Mouse (Mus musculus): ENCODE results near the gene Dab2ip. TPM values are rescaled to one million over a fixed set of nuclear protein-coding genes. Genes with fewer than 3 reads are reported as not detected.

Dab2ip gene
- polyA plus RNA-seq, 1 experiment from 2014 or later: 62.4 TPM

DNA sequence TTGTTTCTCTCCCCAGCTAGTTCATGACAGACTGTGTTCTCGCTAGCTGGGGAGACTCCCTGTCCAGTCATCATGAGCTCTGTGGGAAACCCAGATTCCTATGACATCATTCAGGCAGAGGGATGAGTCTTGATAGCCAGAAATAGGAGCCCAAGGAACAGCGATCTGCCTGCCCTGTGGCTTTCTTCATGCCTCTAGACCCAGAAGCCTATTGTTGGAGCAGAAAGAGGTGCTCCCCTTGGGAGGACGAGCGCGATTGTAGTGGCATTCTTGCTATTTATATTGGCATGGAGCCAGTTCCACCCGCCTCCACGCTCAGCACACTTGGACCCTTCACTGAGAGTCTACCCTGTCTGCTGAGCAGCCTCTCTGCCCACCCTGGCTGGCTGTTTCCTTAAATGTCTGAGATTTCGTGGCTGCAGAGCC, 156.7 kb downstream of the Dab2ip start:
- H3K27me3 ChIP-seq (replicated peaks): no peaks in the 10 kb centered on the region
- ATAC-seq (ENCODE audit: low FRiP score): no peak
- no peak overlapping the region for H3K9ac ChIP-seq (replicated peaks)
- WGBS: 40% methylated on average over 8 of the region's 8 CpGs
- H3K36me3 ChIP-seq: peaks cover 78% of the 10 kb centered on the region
- no peak overlapping the region for H3K4me2 ChIP-seq
- no peak overlapping the region for H3K4me3 ChIP-seq (replicated peaks)
- peaks cover 11% of the 10 kb centered on the region; the same call in 1 of the 2 replicates for H3K4me1 ChIP-seq
- H3K27ac ChIP-seq (replicated peaks): no peak overlapping the region
- no peaks in the 10 kb centered on the region for H3K9me3 ChIP-seq (replicated peaks)

DNA sequence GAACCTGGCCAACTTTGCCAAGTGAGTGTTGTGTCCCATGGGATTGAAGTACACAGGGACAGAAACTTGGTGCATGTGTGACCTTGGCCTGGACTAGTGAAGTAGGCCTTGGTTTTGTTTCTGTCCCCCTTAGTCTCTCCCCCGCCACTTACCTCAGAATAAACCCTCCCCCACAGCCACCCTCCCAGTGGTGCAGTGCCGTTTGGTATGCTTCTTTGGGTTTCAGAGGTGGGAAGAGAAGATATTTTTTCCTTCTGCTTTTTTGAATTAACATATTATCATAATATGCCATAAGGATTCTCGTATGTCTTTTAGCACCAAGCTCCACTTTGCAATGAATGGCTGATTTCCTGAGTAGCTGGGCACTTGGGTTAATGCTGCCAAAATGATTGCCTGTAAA, 157.4 kb downstream of the Dab2ip start:
- no peak overlapping the region for H3K4me2 ChIP-seq
- no peak overlapping the region for H3K27ac ChIP-seq (replicated peaks)
- H3K4me3 ChIP-seq (replicated peaks): no peak overlapping the region
- no peaks in the 10 kb centered on the region for H3K9me3 ChIP-seq (replicated peaks)
- H3K9ac ChIP-seq (replicated peaks): no peak overlapping the region
- H3K36me3 ChIP-seq: peaks cover 78% of the 10 kb centered on the region
- ATAC-seq (ENCODE audit: low FRiP score): no peak
- no peaks in the 10 kb centered on the region for H3K27me3 ChIP-seq (replicated peaks)
- peaks cover 11% of the 10 kb centered on the region; the same call in 1 of the 2 replicates for H3K4me1 ChIP-seq
- 94% methylated on average over 3 of the region's 3 CpGs for WGBS

DNA sequence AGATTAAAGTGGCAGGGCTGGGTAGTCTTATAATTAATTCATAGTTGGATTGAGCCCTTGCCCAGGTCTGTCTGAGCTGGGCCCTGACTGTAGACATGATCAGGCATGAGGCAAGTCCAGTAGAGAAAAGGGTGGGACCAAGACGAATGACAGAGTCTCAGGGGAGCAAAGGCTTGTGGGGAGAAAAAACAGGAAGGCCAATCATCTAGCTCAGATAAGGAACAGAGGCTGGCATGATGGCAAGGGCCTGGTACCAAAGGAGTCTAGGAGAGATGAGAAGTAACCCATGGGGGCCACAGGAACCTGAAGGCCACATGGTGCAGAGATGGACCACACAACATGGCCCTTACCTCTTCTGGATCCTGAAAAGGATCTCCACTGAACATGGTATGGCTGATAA, 158.1 kb downstream of the Dab2ip start:
- no peaks in the 10 kb centered on the region for H3K27me3 ChIP-seq (replicated peaks)
- H3K4me2 ChIP-seq: no peak overlapping the region
- no peaks in the 10 kb centered on the region for H3K9me3 ChIP-seq (replicated peaks)
- ATAC-seq (ENCODE audit: low FRiP score): no peak
- H3K9ac ChIP-seq (replicated peaks): no peak overlapping the region
- H3K4me1 ChIP-seq: peaks cover 11% of the 10 kb centered on the region; the same call in 1 of the 2 replicates
- H3K4me3 ChIP-seq (replicated peaks): no peak overlapping the region
- no peak overlapping the region for H3K27ac ChIP-seq (replicated peaks)
- WGBS: 88% methylated on average over 1 of the region's 1 CpGs
- H3K36me3 ChIP-seq: peaks cover 79% of the 10 kb centered on the region

DNA sequence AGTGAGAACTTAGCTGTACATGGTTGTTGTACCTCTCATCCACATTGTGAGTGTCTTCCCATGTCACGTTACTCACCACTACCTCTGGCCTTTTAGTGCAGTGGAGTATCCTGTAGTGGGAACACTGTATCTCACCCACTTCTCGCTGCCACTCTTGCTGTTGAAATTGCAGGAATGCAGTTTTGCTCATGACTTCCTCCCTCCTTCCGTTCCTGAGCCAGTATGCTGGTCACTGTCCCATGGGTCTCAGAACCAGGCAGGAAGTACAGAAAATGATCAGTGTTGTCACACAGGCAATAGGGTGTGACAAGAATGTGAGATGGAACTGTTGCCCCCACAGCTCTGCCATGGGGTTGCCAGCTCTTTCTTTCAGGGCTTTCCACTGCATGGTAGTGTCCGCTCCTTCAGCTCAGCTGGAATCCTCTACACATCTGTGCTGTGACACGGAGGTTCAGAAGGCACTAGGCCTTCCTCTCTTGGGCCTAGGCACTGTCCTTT, 160.0 kb downstream of the Dab2ip start:
- H3K4me1 ChIP-seq: peaks cover 11% of the 10 kb centered on the region; the same call in 1 of the 2 replicates
- no peak overlapping the region for H3K27ac ChIP-seq (replicated peaks)
- H3K9me3 ChIP-seq (replicated peaks): no peaks in the 10 kb centered on the region
- H3K36me3 ChIP-seq: peaks cover 85% of the 10 kb centered on the region
- no peak for ATAC-seq (ENCODE audit: low FRiP score)
- H3K4me3 ChIP-seq (replicated peaks): no peak overlapping the region
- no peak overlapping the region for H3K9ac ChIP-seq (replicated peaks)
- no peak overlapping the region for H3K4me2 ChIP-seq
- 92% methylated on average over 5 of the region's 5 CpGs for WGBS
- no peaks in the 10 kb centered on the region for H3K27me3 ChIP-seq (replicated peaks)

DNA sequence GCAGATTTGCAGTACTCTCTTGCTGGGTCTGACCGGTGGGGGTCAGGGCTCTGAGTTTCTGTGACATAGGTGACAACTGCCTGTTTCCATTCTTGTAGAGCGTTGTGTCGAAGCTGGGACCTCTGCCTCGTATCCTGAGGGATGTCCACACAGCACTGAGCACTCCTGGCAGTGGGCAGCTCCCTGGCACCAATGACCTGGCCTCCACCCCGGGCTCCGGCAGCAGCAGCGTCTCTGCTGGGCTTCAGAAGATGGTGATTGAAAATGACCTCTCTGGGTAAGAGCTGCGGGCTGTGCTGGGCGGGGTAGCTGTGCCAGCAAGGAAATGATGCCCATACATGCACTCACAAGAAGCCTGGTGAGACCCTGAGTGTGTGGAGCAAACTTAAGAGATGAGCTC, 160.6 kb downstream of the Dab2ip start:
- Histone ChIP-seq H3K27me3 (replicated peaks) (no peaks in the 10 kb centered on the region), H3K4me3 (replicated peaks) (no peak overlapping the region), H3K27ac (replicated peaks) (no peak overlapping the region), H3K4me1 (peaks cover 11% of the 10 kb centered on the region; the same call in 1 of the 2 replicates), H3K36me3 (peaks cover 85% of the 10 kb centered on the region), H3K4me2 (no peak overlapping the region), H3K9ac (replicated peaks) (no peak overlapping the region), H3K9me3 (replicated peaks) (no peaks in the 10 kb centered on the region)
- 94% methylated on average over 9 of the region's 9 CpGs for WGBS
- ATAC-seq (ENCODE audit: low FRiP score): no peak

DNA sequence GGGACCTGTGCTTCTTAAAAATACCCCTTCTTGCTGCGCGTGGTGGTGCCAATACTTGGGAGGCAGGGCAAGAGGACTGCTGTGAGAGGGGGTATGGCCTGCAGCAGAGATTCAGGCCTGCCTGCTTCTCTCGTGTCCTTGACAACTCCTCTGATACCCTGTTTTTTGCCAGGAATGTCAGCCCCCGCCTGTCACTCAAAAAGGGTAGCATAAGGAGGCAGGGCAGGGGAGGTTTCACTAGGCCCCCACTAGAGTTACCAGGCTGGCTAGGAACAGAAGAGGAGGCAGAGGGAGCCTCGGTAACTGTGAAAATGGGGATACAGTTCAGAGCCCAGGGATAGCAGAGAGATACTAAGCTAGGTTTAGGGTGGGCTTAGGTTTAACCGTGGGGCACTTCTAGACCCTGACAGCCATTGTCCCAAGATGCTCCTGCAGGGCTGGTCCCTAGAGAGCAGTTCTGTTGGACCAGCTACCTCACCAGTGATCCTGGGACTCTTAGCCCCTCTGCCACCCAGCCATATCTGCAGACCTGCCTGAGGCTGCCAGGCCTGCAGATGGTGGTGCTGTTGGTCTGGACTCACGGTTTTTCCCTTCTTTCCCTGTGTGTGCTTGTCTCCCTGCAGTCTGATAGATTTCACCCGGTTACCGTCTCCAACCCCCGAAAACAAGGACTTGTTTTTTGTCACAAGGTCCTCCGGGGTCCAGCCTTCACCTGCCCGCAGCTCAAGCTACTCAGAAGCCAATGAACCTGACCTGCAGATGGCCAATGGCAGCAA, 161.4 kb downstream of the Dab2ip start:
- H3K36me3 ChIP-seq: peaks cover 84% of the 10 kb centered on the region
- 91% methylated on average over 12 of the region's 12 CpGs for WGBS

DNA sequence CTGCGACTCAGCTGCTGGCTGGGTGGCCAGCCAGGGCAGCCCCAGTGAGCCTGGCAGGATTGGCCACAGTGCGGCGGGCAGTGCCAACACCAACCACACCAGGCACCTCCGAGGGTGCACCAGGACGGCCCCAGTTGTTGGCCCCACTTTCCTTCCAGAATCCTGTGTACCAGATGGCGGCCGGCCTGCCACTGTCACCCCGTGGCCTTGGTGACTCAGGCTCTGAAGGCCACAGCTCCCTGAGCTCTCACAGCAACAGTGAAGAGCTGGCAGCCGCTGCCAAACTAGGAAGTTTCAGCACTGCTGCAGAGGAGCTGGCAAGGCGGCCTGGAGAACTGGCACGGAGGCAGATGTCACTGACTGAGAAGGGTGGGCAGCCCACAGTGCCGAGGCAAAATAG, 162.0 kb downstream of the Dab2ip start:
- no peak for ATAC-seq (ENCODE audit: low FRiP score)
- Histone ChIP-seq H3K4me2 (no peak overlapping the region), H3K4me1 (peaks cover under 1% of the 10 kb centered on the region; the same call in 1 of the 2 replicates), H3K36me3 (peaks cover 80% of the 10 kb centered on the region), H3K4me3 (replicated peaks) (no peak overlapping the region), H3K27ac (replicated peaks) (no peak overlapping the region), H3K9ac (replicated peaks) (no peak overlapping the region), H3K9me3 (replicated peaks) (no peaks in the 10 kb centered on the region), H3K27me3 (replicated peaks) (no peaks in the 10 kb centered on the region)
- 93% methylated on average over 12 of the region's 12 CpGs for WGBS

More for the DNA sequence above, 161.4 kb downstream of the Dab2ip start:
- no peak overlapping the region for H3K9ac ChIP-seq (replicated peaks)
- no peaks in the 10 kb centered on the region for H3K9me3 ChIP-seq (replicated peaks)
- no peak for ATAC-seq (ENCODE audit: low FRiP score)
- peaks cover 6% of the 10 kb centered on the region; the same call in 1 of the 2 replicates for H3K4me1 ChIP-seq
- no peak overlapping the region for H3K4me2 ChIP-seq
- H3K27ac ChIP-seq (replicated peaks): no peak overlapping the region
- no peak overlapping the region for H3K4me3 ChIP-seq (replicated peaks)
- H3K27me3 ChIP-seq (replicated peaks): no peaks in the 10 kb centered on the region

DNA sequence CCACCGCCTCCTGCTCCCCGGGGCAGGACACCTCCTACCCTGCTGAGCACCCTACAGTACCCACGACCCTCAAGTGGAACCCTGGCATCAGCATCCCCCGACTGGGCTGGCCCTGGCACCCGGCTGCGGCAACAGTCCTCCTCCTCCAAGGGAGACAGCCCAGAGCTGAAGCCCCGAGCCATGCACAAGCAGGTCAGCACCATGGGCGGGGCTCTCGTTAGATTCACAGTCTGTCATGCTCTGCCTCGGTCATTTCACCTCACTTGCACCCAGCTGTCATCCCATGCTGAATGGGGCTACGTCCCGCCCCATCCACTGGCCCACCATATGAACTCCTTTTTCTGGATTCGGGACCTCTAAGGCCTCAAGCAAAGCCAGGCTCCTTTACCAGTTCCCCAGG, 162.5 kb downstream of the Dab2ip start:
- 90% methylated on average over 13 of the region's 13 CpGs for WGBS
- H3K4me3 ChIP-seq (replicated peaks): no peak overlapping the region
- H3K9ac ChIP-seq (replicated peaks): no peak overlapping the region
- H3K9me3 ChIP-seq (replicated peaks): no peaks in the 10 kb centered on the region
- no peak overlapping the region for H3K4me2 ChIP-seq
- no peak for ATAC-seq (ENCODE audit: low FRiP score)
- no peak overlapping the region for H3K27ac ChIP-seq (replicated peaks)
- H3K4me1 ChIP-seq: no peaks in the 10 kb centered on the region
- H3K36me3 ChIP-seq: peaks cover 77% of the 10 kb centered on the region
- H3K27me3 ChIP-seq (replicated peaks): no peaks in the 10 kb centered on the region

DNA sequence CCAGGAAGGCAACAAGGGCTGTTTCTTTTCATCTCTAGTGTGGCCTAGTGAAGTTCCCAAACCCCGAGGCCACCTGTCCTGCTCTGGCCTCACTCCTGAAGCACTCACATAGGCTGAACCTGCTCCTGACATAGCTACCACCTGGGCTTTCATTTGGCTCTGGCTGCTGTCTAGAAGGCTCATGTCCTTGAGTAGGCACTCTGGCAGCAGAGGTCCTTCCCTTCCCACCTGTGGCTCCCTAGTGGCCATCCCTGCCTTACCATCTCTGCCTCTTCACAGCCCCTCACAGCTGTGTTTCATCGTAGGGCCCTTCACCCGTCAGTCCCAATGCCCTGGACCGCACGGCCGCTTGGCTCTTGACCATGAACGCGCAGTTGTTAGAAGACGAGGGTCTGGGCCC, 162.9 kb downstream of the Dab2ip start:
- Histone ChIP-seq H3K27me3 (replicated peaks) (no peaks in the 10 kb centered on the region), H3K4me1 (no peaks in the 10 kb centered on the region), H3K4me2 (no peak overlapping the region), H3K4me3 (replicated peaks) (no peak overlapping the region), H3K9ac (replicated peaks) (no peak overlapping the region), H3K36me3 (peaks cover 81% of the 10 kb centered on the region), H3K27ac (replicated peaks) (no peak overlapping the region), H3K9me3 (replicated peaks) (no peaks in the 10 kb centered on the region)
- no peak for ATAC-seq (ENCODE audit: low FRiP score)
- WGBS: 95% methylated on average over 9 of the region's 9 CpGs

DNA sequence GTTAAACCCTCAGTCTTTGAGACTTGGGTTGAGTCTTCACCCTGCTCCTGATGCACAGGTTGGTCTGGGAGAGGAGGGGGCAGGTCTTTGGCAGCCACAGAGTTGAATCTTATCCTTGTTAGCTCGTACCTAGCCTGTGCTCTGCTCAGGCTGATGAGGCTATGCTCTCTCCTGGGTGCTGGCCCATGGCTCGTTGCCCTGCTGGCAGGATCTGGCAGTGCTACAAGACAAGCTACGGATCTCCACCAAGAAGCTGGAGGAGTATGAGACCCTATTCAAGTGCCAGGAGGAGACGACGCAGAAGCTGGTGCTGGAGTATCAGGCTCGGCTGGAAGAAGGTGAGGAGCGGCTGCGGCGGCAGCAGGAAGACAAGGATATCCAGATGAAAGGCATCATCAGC, 164.8 kb downstream of the Dab2ip start:
- ATAC-seq (ENCODE audit: low FRiP score): no peak
- no peaks in the 10 kb centered on the region for H3K27me3 ChIP-seq (replicated peaks)
- no peaks in the 10 kb centered on the region for H3K9me3 ChIP-seq (replicated peaks)
- H3K27ac ChIP-seq (replicated peaks): no peak overlapping the region
- no peaks in the 10 kb centered on the region for H3K4me1 ChIP-seq
- H3K4me2 ChIP-seq: no peak overlapping the region
- H3K4me3 ChIP-seq (replicated peaks): no peak overlapping the region
- H3K36me3 ChIP-seq: peaks cover 80% of the 10 kb centered on the region
- 89% methylated on average over 9 of the region's 9 CpGs for WGBS
- no peak overlapping the region for H3K9ac ChIP-seq (replicated peaks)

DNA sequence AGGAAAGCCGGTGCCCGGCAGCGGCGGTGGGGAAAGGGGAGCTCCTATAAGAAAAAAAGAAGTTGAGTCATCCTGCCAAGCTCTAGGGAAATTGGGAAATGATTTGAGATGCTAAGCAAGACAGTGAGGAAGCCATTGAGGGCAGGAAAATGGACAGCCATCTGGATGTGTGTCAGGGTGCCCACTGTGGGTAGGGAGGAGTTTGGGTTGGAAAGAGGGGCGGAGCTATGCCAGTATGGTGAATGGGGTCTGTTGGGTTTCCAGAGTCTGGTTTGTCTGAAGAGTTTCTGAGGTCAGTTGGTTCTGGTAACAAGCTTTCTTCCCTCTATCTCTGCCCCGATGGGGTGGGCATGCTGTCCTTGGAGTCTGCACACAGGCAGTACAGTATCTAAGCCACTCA, 165.2 kb downstream of the Dab2ip start:
- Histone ChIP-seq H3K9me3 (replicated peaks) (no peaks in the 10 kb centered on the region), H3K36me3 (peaks cover 80% of the 10 kb centered on the region), H3K4me1 (peaks cover 4% of the 10 kb centered on the region), H3K27ac (replicated peaks) (no peak overlapping the region), H3K4me3 (replicated peaks) (no peak overlapping the region), H3K4me2 (no peak overlapping the region), H3K9ac (replicated peaks) (no peak overlapping the region), H3K27me3 (replicated peaks) (no peaks in the 10 kb centered on the region)
- 96% methylated on average over 6 of the region's 6 CpGs for WGBS
- ATAC-seq (ENCODE audit: low FRiP score): no peak

DNA sequence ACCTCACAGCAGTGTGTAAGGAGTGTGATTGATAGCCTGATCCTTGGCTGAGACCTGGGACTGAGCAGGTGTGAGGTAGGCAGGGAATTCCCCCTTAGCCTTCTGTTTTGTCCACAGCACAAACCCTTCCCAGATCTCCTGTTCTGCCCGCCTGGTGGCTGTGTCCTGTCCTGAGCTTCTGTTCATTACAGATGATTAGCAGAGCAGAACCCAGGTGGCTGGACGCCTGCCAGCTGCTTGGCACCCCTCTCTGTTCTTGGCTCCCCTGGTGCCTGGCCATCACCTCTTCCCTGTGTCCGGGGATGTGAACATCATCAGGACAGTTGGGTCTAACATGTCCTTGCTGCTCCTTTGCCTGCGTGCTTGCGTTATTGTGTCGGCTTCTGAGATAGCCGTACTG, 165.6 kb downstream of the Dab2ip start:
- Histone ChIP-seq H3K4me2 (no peak overlapping the region), H3K36me3 (peaks cover 79% of the 10 kb centered on the region), H3K4me3 (replicated peaks) (no peak overlapping the region), H3K4me1 (peaks cover 8% of the 10 kb centered on the region), H3K9ac (replicated peaks) (no peak overlapping the region), H3K27ac (replicated peaks) (no peak overlapping the region), H3K9me3 (replicated peaks) (no peaks in the 10 kb centered on the region), H3K27me3 (replicated peaks) (no peaks in the 10 kb centered on the region)
- no peak for ATAC-seq (ENCODE audit: low FRiP score)
- 73% methylated on average over 7 of the region's 7 CpGs for WGBS
